Mouse (Mus musculus): ENCODE data around the gene Rnf26.

DNA sequence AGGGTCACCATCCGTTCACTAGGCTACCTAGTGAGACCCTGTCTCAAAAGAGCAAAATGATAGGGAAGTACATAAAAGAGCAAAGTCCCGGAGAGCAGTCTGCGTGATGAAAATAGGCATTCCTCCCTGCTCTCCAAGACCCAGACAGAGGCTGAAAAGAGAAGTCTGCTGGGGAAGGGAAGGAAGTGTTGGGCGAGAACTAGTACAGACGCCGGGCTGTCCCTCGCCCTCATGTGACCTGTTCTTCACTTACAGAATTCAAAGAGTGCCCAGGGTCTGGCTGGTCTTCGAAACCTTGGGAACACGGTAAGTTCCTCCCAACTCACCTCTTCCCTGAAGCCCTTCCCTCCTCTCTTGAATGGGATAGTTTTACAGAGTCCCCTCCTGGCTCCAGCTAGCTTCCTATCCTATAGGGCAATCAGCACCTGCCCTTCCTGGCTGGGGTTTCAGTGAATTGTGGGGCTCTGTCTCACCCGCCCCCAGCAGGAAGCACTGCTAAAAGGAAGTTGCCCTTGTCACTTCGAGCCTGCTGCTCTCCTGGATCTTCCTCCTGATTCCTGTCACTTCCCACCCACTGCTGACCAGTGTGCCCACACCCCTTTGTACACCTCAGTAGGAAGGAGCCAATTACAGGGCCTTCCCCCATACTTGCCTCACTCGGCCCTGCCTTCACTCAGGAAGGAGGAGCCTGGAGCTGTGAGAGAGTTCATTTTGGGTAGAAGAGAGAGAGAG is 24.3 kb downstream of the Rnf26 start:
- TF ChIP-seq CTCF (IDR thresholded peaks at IDR 0.05; ENCODE audit: extremely low read depth, insufficient read length, insufficient replicate concordance, low read depth, low read length) (no peak), POLR2A (IDR thresholded peaks at IDR 0.05; ENCODE audit: low read depth, low read length) (no peak)

All from small intestine, adult 2 months (tissue).